Mouse (Mus musculus): ENCODE data around the gene Pth2. TPM values are rescaled to one million over a fixed set of nuclear protein-coding genes. Genes with fewer than 3 reads are reported as not detected.

The Pth2 gene
- polyA plus RNA-seq, 1 experiment from 2014 or later: 0.53 TPM

DNA sequence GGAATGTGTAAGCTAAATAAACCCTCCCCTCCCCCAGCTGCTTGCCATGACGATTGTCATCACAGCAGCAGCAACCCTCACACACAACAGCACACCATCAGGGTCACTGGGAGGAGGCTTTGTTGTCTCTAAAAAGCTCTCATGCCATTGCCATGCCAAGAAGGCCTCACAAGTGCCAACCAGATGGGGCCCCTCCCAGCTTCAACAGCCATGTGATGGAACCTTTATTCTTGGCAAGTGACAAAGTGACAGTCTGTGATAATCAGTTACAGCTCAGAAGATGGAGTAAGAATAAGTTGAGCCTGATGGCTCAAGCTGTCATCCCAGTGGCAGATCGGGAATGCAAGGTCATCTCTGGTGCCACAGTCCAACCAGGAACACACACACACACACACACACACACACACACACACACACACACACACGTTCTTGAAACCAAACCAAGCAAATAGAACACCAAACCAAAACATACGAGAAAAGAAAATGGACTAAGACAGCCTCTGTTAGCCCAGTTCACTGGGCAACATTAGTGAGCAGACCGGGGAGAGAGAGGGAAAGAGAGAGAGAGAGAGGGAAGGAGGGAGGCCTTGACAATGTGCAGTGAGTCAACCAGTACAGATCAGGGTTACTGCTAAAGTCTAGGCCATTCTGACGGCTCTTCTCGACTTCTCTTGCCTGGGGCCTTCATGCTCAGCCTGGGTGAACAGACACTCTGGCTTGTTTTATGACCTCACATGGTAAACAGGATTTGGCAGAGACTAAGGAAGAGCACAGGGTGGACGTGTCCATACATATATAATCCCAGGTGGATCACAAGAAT lies 40.7 kb upstream of the Pth2 start:
- peaks cover 7% of the 10 kb centered on the region; the same call in 1 of the 2 replicates for H3K27me3 ChIP-seq (ENCODE audit: control insufficient read depth, insufficient read depth, low read length)
- 80% methylated on average over 8 of the region's 8 CpGs for WGBS
- H3K4me1 ChIP-seq (ENCODE audit: control insufficient read depth, insufficient read depth, low read length): no peaks in the 10 kb centered on the region
- H3K36me3 ChIP-seq (ENCODE audit: control insufficient read depth, insufficient read depth, low read length): no peaks in the 10 kb centered on the region; the same call in 1 of the 2 replicates
- DNase-seq (ENCODE audit: low spot score, missing footprints) (no peak), ATAC-seq (ENCODE audit: low FRiP score) (no peak)
- H3K9me3 ChIP-seq (ENCODE audit: control insufficient read depth, low read length): no peaks in the 10 kb centered on the region
- H3K9ac ChIP-seq (ENCODE audit: low read length): no peak overlapping the region
- no peak overlapping the region for H3K4me2 ChIP-seq
- no peak overlapping the region for H3K4me3 ChIP-seq (ENCODE audit: low read depth, low read length)
- H3K27ac ChIP-seq (ENCODE audit: low read depth, low read length): no peak overlapping the region

DNA sequence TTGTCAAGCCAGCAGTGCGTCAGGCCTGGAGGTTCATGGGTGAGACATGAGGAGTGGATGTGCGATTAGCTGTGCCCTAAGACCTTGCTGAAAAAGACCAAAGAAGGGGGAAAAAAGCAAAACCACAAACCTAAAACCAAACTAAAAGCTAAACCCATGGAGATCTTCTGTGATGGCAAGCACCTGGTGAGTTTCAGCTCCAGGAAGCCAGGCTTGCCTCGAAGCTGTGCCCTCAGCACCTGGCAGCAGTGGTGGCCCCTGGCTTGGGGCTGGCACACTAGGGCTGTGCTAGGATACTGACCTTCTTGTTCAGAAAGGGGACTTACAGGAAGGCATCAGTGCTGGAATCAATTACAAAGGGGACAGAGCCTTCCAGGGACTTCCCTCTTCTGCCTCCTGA lies 39.5 kb upstream of the Pth2 start:
- Histone ChIP-seq H3K4me2 (no peak overlapping the region), H3K27me3 (ENCODE audit: control insufficient read depth, insufficient read depth, low read length) (no peaks in the 10 kb centered on the region; the same call in 1 of the 2 replicates), H3K36me3 (ENCODE audit: control insufficient read depth, insufficient read depth, low read length) (no peaks in the 10 kb centered on the region; the same call in 1 of the 2 replicates), H3K4me1 (ENCODE audit: control insufficient read depth, insufficient read depth, low read length) (no peaks in the 10 kb centered on the region), H3K4me3 (ENCODE audit: low read depth, low read length) (no peak overlapping the region), H3K9ac (ENCODE audit: low read length) (no peak overlapping the region), H3K9me3 (ENCODE audit: control insufficient read depth, low read length) (no peaks in the 10 kb centered on the region), H3K27ac (ENCODE audit: low read depth, low read length) (no peak overlapping the region)
- 89% methylated on average over 3 of the region's 3 CpGs for WGBS
- DNase-seq (ENCODE audit: low spot score, missing footprints): no peak
- no peak for ATAC-seq (ENCODE audit: low FRiP score)

DNA sequence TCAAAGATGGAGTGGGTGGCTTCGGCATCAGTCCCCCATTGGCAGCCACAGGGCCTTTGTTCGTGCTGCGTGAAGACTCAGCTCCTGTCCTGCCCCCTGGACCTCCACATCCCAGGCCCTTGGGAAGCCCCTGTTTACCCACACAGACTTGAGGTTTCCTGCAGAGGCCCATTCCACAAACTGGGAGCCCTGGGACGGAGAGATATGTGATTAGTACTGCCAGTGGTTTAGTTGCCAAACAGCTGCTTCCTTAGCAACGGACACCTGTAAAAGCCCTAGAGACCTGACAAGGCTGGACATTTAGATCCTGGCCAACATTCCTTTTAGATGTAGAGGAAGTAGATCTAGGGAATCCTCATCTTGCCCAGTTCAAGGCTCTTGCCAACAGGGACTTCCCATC lies 38.9 kb upstream of the Pth2 start:
- ATAC-seq (ENCODE audit: low FRiP score): no peak
- no peaks in the 10 kb centered on the region; the same call in 1 of the 2 replicates for H3K36me3 ChIP-seq (ENCODE audit: control insufficient read depth, insufficient read depth, low read length)
- WGBS: 94% methylated on average over 5 of the region's 5 CpGs

DNA sequence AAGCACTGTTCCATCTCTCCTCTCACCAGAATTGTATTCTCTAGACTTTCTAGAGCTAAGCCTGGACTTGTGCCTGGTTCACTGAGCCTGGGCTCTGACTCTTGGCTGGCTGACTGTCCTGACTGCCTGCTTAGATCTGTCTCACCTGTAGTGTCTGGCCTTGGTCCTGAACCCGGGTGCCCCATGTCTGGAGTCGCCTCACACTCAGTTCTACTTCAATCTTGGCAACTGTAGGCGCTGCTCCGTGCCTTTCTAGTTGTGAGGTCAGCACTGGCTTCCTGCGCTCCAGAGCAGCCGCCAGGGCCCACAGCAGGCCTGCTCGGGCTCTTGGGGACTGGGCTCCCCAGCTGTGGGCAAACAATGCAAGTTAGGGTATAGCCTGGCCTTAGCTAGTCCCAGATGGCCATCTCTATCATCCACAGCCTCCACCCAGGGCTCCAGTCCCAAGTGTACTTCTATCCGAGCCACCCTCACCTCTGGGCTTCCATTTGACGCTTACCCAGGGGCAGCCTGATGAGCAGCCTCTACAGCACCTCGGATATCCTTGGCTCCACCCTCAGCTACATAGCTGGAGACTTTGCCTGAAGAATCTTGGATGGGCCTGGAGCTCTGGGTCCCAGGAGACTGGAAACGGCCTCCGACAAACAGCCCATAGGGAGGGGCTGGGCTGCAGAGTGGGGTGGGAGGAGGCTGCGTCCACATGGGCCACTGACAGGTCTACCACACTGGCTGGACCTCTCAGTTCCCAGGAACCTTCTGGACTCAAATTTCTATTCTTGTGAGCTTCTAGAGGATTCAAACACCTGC lies 36.2 kb upstream of the Pth2 start:
- Histone ChIP-seq H3K4me3 (ENCODE audit: low read depth, low read length) (no peak overlapping the region), H3K27ac (ENCODE audit: low read depth, low read length) (no peak overlapping the region), H3K36me3 (ENCODE audit: control insufficient read depth, insufficient read depth, low read length) (no peaks in the 10 kb centered on the region; the same call in 1 of the 2 replicates), H3K9me3 (ENCODE audit: control insufficient read depth, low read length) (no peaks in the 10 kb centered on the region), H3K9ac (ENCODE audit: low read length) (no peak overlapping the region), H3K4me1 (ENCODE audit: control insufficient read depth, insufficient read depth, low read length) (peaks cover 3% of the 10 kb centered on the region; the same call in 1 of the 2 replicates), H3K27me3 (ENCODE audit: control insufficient read depth, insufficient read depth, low read length) (no peaks in the 10 kb centered on the region), H3K4me2 (no peak overlapping the region)
- no peak for DNase-seq (ENCODE audit: low spot score, missing footprints)
- WGBS: 87% methylated on average over 13 of the region's 13 CpGs
- ATAC-seq (ENCODE audit: low FRiP score): no peak

More for the DNA sequence above, 38.9 kb upstream of the Pth2 start:
- Histone ChIP-seq H3K9ac (ENCODE audit: low read length) (no peak overlapping the region), H3K4me2 (no peak overlapping the region), H3K27ac (ENCODE audit: low read depth, low read length) (no peak overlapping the region), H3K9me3 (ENCODE audit: control insufficient read depth, low read length) (no peaks in the 10 kb centered on the region), H3K27me3 (ENCODE audit: control insufficient read depth, insufficient read depth, low read length) (no peaks in the 10 kb centered on the region; the same call in 1 of the 2 replicates), H3K4me3 (ENCODE audit: low read depth, low read length) (no peak overlapping the region), H3K4me1 (ENCODE audit: control insufficient read depth, insufficient read depth, low read length) (no peaks in the 10 kb centered on the region)
- DNase-seq (ENCODE audit: low spot score, missing footprints): no peak

DNA sequence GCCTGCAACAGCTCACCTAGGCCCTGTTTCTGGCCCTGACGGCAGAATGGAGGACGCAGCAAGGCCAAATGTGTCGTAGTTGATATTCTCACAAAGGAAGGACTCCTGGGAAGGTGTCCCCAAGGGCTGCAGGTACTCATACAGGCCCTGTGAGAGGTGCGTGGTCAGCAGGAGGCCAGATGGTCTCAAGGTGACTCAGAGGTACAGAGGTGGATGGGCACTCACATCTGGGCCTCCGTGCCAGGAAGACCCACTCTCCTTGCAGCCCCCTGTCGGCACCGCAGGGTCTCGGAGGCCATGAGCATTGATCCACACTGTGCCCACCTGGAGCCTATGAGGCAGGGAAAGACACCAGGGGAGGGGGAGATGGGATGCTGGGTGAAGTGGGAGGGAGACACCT lies 35.3 kb upstream of the Pth2 start:
- Histone ChIP-seq H3K9ac (ENCODE audit: low read length) (no peak overlapping the region), H3K4me1 (ENCODE audit: control insufficient read depth, insufficient read depth, low read length) (peaks cover 3% of the 10 kb centered on the region; the same call in 1 of the 2 replicates)
- DNase-seq (ENCODE audit: low spot score, missing footprints): no peak

DNA sequence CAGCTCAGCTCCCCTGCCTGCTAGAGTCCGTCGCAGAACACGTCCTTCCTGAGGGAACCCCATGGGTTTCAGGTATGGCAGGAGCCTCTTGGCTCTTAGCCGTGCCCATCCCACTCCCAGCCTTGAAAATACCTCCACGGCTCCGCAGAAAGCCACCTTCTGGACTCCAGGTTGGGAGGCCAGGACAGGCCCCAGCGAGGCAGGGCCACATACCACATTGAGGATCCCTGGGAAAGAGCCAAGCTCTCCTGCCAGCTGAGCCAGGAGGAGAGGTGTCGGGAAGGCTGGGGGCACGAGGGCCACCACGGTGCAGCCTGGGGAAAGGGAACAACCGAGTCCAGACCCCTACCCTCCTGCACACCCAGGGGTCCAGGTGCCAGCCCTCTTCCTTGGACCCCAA lies 33.5 kb upstream of the Pth2 start:
- 94% methylated on average over 11 of the region's 11 CpGs for WGBS

More for the DNA sequence above, 35.3 kb upstream of the Pth2 start:
- Histone ChIP-seq H3K4me3 (ENCODE audit: low read depth, low read length) (no peak overlapping the region), H3K27me3 (ENCODE audit: control insufficient read depth, insufficient read depth, low read length) (no peaks in the 10 kb centered on the region), H3K4me2 (no peak overlapping the region), H3K9me3 (ENCODE audit: control insufficient read depth, low read length) (no peaks in the 10 kb centered on the region), H3K27ac (ENCODE audit: low read depth, low read length) (no peak overlapping the region), H3K36me3 (ENCODE audit: control insufficient read depth, insufficient read depth, low read length) (no peaks in the 10 kb centered on the region; the same call in 1 of the 2 replicates)
- WGBS: 95% methylated on average over 8 of the region's 8 CpGs
- ATAC-seq (ENCODE audit: low FRiP score): no peak

DNA sequence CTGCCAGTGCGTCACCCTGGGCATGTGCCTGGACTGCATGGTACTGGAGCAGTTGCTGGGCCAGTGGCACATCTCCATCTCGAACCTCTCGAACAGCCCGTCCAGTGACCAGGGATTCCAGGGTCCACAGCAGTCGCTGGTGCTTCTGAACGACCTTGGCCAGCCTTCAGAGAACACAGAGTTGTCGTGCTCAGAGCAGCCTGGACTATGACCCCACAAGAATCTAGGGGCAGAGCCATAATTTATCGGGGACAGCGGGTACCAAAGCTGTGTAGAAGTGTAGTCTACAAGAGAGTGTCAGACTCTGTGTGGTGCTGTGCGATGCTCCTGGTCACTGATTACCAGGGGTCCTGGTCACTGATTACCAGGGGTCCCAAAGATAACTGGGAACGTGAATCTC lies 32.9 kb upstream of the Pth2 start:
- DNase-seq (ENCODE audit: low spot score, missing footprints) (no peak), ATAC-seq (ENCODE audit: low FRiP score) (no peak)
- Histone ChIP-seq H3K36me3 (ENCODE audit: control insufficient read depth, insufficient read depth, low read length) (no peaks in the 10 kb centered on the region; the same call in 1 of the 2 replicates), H3K27ac (ENCODE audit: low read depth, low read length) (no peak overlapping the region), H3K27me3 (ENCODE audit: control insufficient read depth, insufficient read depth, low read length) (no peaks in the 10 kb centered on the region), H3K9ac (ENCODE audit: low read length) (no peak overlapping the region), H3K4me2 (no peak overlapping the region), H3K4me1 (ENCODE audit: control insufficient read depth, insufficient read depth, low read length) (peaks cover 3% of the 10 kb centered on the region; the same call in 1 of the 2 replicates), H3K9me3 (ENCODE audit: control insufficient read depth, low read length) (no peaks in the 10 kb centered on the region), H3K4me3 (ENCODE audit: low read depth, low read length) (no peak overlapping the region)
- WGBS: 94% methylated on average over 11 of the region's 11 CpGs

More for the DNA sequence above, 33.5 kb upstream of the Pth2 start:
- Histone ChIP-seq H3K4me1 (ENCODE audit: control insufficient read depth, insufficient read depth, low read length) (peaks cover 3% of the 10 kb centered on the region; the same call in 1 of the 2 replicates), H3K4me2 (no peak overlapping the region), H3K9ac (ENCODE audit: low read length) (no peak overlapping the region), H3K36me3 (ENCODE audit: control insufficient read depth, insufficient read depth, low read length) (no peaks in the 10 kb centered on the region; the same call in 1 of the 2 replicates), H3K27ac (ENCODE audit: low read depth, low read length) (no peak overlapping the region), H3K4me3 (ENCODE audit: low read depth, low read length) (no peak overlapping the region), H3K9me3 (ENCODE audit: control insufficient read depth, low read length) (no peaks in the 10 kb centered on the region), H3K27me3 (ENCODE audit: control insufficient read depth, insufficient read depth, low read length) (no peaks in the 10 kb centered on the region)
- DNase-seq (ENCODE audit: low spot score, missing footprints): no peak
- no peak for ATAC-seq (ENCODE audit: low FRiP score)

DNA sequence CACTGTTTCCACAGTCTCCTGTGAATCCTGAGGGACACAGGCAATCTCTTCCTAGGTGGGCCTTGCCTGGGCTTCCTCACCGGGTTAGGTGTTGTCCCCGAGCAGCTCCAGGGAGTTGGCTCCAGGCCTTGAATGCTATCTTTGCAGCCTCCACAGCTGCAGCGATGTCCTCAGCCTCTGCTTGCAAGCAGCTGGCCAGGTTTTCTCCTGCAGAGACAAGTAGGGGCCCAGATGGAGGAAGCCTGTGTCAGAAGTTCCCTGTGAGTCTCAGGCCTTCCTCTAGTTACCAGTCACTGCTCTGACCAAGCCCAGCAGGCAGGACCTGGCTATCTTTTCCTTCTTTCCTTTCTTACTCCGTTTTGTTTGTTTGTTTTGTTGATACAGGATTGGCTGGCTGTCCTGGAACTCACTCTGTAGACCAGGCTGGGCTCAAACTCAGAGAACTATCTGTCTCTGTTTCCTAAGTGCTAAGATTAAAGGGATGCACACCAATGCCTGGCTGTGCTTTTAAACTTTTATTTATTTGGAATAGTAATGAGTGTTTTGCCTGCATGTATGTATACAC lies 32.2 kb upstream of the Pth2 start:
- H3K4me2 ChIP-seq: no peak overlapping the region
- WGBS: 69% methylated on average over 4 of the region's 4 CpGs
- ATAC-seq (ENCODE audit: low FRiP score): no peak
- H3K27ac ChIP-seq (ENCODE audit: low read depth, low read length): no peak overlapping the region
- no peaks in the 10 kb centered on the region for H3K9me3 ChIP-seq (ENCODE audit: control insufficient read depth, low read length)
- H3K4me3 ChIP-seq (ENCODE audit: low read depth, low read length): no peak overlapping the region
- no peak overlapping the region for H3K9ac ChIP-seq (ENCODE audit: low read length)
- DNase-seq (ENCODE audit: low spot score, missing footprints): no peak
- H3K4me1 ChIP-seq (ENCODE audit: control insufficient read depth, insufficient read depth, low read length): peaks cover 8% of the 10 kb centered on the region
- H3K36me3 ChIP-seq (ENCODE audit: control insufficient read depth, insufficient read depth, low read length): no peaks in the 10 kb centered on the region; the same call in 1 of the 2 replicates
- no peaks in the 10 kb centered on the region for H3K27me3 ChIP-seq (ENCODE audit: control insufficient read depth, insufficient read depth, low read length)

All from midbrain, embryonic 11.5 days (tissue).